Mouse (Mus musculus): ENCODE measurements around the gene Ppp4r1. TPM values are rescaled to one million over a fixed set of nuclear protein-coding genes. Genes with fewer than 3 reads are reported as not detected.

The Ppp4r1 gene
- polyA plus RNA-seq, 3 experiments from 2014 or later, result 17.2 to 32.9 (median 20.8) TPM

Other genes with a start within 250 kb of the Ppp4r1 start
- not detected for gene Tmem232, start 241.8 kb upstream of the Ppp4r1 start, polyA plus RNA-seq (2017; shearing (Covaris generic))
- gene Vapa, start 169.0 kb upstream of the Ppp4r1 start, polyA plus RNA-seq (2017; shearing (Covaris generic)), result 10 to 100 TPM; 29.2 to 40.2 (median 37.4) TPM
- not detected for gene Txndc2, start 140.4 kb upstream of the Ppp4r1 start, polyA plus RNA-seq (2017; shearing (Covaris generic))
- 1 to 10 TPM; 1.7 to 2.8 (median 2.6) TPM for gene Rab31, start 9.8 kb upstream of the Ppp4r1 start, polyA plus RNA-seq (2017; shearing (Covaris generic))
- gene Ralbp1, start 103.2 kb downstream of the Ppp4r1 start, polyA plus RNA-seq (2017; shearing (Covaris generic)), result 10 to 100 TPM; 48.4 to 62.8 (median 60.1) TPM
- gene Twsg1, start 168.7 kb downstream of the Ppp4r1 start, polyA plus RNA-seq (2017; shearing (Covaris generic)), result 10 to 100 TPM; 18.6 to 22.8 (median 22.1) TPM

Measured in inflammation-experienced regulatory T-cells, adult 6 months (primary cell).